Mouse (Mus musculus) layer of hippocampus, postnatal 36 days (tissue): ENCODE results near the gene Nudt5. TPM values are rescaled to one million over a fixed set of nuclear protein-coding genes. Genes with fewer than 3 reads are reported as not detected.
"Not testable (repeated sequence)": the region's sequence is repeated elsewhere in the genome, so short reads cannot be mapped to it uniquely, and the experiment has no call there.

Source experiments
- DNase-seq, 2 experiments: peaks; one replicate each; pipeline ENCODE4 v3.0.0; 2022
- total RNA-seq, 2 experiments: library from RNA; stranded (reverse); gene quantifications; 2 replicates each; pipeline ENCODE4 v1.2.3; 2021

Gene Nudt5
- 10 to 100 TPM; 24.3 TPM for total RNA-seq

DNA sequence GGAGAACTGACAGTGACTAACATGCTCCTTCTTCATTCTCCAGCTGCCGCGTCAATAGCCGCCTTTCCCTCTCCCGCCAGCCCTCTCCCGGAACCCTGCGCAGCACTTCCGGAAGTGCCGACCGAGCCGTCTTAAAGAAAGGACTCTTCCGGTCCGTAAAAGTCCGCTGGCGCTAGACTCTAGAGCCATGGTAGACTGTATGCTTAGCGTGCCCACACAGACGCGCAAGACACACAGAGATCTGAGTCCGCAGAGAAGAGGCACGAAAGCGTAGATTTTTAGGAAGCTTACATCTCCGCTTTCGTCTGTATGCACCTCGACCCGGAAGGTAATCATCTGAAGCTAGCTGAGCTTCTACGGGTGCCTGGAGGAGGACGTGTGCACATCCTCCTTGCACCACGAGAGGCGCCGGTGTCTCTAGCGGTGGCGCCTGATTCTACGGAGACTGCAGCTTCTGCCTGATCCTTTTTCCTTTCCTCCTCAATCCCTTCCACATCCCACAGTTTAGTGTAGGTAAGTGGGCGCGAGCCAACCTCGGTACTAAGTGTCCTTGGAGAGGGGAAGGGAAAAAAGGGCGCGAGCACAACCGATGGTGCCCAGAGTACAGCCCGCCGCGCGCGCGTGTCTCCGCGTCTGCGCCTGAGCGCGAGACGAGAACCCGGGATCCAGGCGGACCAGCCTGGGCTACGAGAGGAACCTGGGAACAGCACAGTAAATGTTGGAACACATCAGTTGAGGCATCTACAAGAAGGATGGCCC lies at the start of gene Nudt5, which contains the start of gene Cdc123:
Nudt5 (plus strand) TSS at position 147 of the 759 bp plus-strand sequence.
Cdc123 (minus strand) TSS at position 292 of the 759 bp plus-strand sequence.
- peak; percentile 87 to 90 for DNase-seq

DNA sequence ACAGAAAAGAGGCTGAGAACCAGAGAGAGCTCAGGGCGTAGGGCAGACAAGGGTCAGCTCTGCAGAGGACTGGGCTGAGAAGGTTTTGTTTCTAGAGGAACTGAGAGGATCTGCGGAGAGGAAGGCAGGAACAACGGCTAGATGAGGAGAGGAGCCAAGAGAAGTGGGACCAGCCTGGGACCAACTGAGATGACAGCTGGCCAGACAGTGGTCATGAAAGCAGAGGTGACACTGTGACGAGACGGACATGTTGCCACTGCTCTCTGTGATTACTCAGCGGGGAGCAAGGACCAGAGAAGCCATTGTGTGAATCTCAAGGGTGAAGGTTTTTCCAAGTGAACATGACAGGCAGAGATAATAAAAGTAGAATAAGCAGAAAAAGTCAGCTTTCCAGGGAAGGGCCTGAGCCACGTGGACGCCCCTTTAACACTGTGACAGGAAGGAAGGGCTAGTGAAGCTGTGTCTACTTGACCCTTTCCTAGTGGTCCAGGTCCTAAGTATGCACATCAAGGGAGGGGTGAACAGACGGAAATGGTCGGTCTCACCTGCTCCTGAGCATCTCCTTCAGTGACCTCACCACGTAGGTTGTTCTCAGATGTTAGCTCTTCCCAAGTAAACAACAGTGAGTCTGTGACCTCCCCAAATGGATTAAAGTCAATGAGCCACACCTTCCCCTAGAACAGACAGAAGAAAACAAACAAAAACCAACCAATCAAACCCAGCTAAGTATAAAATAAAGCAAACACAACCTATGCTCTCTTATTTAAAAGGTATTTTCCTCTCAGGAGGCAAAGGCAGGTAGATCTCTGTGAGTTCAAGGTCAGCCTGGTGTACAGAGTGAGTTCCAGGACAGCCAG lies 46.8 kb upstream of the Nudt5 start:
- DNase-seq = no peak

DNA sequence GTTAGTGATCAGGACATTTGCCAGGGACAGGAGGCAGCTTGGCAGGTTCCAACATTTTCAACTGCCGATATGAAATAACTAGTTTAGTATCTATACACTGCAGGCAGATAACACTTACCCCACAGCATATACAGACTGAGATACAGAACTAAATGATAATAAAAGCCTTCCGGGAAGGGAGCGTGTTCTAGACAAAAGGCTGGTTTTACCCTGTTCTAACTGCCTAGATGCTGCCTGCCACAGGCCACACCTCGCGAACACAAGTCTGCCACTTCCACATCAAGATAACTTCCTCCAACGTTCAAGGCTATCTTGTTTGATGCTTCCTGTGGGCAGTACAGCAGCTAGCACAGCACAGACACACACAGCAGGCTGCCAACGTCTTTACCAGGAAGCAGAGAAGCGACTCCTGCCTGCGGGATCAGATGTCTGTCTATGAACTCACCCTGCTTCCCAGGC lies 43.6 kb upstream of the Nudt5 start:
- DNase-seq = no peak

DNA sequence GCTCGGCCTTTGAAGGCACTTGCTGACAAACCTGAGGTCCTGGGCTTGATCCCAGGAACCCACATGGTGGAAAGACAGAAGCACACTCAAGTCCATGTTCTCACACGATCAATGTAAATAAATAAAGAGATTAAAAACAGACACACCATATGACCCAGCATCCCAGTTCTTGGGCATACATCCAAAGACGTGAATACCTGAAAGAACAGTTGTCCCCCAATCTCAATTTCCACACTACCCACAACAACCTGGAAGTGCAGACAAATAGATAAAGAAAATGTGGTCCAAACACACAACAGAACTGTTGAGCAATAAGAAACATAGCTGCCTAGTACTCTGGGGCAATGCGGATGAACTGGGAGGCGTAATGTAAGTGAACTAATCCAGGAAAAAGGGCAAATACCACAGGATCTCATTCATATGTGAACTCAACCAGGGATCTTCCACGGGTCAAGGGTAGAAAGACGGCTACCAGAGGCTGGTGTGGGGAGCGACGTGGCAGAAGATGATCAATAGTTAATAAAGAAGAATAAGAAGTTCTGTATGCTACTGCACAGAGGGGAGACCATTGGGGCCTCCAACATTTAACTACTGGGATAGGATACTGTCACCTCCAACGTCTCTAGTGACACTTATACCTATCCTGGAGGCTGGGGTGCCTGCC lies 42.8 kb upstream of the Nudt5 start:
- DNase-seq = no peak

DNA sequence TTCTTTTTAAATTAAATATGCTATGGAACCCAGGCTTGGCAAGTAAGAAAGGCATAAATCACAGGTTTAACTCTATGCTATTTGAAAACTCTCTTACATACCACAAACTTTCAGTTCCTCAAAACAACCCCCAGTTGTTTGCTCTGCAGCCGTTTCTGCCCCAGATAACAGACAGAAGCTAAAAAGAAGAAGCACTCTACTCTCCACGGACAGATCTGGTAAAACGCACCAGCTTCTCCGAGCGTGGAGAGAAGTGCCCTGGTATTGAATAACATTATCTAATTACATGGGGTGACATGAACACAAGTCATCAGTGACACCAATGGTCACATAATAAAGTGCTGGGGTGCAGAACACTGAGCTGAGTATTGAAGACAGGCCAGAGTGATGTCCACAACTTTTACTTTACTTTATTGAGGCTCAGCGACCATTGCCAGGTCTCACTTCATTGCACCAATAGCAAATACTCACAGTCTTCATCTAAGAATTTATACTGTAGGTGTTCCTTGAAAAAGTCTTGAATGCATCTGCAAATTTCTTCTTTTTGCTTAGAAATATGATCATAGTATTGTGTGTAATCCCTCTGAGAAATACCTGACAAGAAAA lies 40.3 kb upstream of the Nudt5 start:
- no peak for DNase-seq

DNA sequence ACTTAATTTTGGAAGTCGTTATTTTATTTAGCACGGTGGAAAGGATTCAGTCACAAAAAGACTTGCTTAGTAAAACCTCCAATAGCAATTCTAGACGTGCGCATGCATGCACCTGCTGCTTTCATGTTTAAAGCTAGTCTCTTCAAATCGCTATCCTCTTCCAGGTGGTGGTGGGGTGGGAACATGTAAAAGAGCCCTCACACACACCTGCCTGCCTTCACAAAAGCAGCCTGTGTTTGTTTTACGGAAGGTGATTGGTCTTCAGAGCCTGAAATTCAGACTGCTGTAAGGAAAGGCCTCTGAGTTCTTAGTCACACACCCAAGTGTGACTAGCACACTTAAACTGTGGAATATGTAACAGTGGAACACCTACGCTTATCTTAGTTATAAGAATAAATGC lies 39.6 kb upstream of the Nudt5 start:
- no peak for DNase-seq

DNA sequence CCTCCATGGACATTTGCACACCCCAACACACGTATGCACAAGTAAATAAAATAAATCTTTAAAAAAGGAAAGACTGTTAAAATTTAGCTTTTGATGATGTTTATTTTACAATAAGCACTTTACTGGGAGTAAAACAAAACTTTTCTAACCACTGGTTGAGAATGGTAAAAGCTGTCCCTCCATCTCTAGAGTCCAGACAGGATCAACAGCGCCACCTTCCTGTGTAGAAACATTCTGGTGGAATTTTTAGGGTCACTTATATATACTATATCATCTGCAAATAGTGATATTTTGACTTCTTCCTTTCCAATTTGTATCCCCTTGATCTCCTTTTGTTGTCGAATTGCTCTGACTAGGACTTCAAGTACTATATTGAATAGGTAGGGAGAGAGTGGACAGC lies 38.6 kb upstream of the Nudt5 start:
- DNase-seq = not testable (repeated sequence)

DNA sequence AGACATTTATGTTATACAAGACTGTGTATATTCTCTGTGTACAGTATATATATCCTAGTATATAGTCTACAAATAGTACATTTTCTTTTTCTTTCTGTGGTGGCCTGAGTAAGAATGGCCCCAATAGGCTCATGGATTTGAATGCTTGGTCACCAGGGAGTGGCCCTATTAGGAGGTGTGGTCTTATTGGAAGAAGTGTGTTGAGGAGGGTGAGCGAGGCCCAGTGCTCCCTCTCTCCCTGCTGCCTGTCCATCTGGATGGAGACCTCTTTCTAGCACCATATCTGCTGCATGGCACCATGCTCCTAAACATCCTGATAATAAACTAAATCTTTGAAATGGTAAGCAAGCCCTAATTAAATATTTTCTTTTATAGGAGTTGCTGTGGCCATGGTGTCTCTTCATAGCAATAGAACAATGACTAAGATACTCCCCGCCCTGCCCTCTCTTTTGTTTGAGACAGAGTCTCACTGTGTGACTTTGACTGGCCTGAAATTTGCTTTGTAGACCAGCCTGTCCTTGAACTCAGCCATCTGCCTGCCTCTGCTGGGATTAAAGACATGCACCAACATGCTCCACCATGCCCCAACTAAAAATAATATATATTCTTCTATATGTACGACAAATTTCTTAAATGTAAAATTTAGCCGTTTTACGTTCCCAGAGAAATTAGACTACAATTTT lies 34.6 kb upstream of the Nudt5 start:
- no peak for DNase-seq

DNA sequence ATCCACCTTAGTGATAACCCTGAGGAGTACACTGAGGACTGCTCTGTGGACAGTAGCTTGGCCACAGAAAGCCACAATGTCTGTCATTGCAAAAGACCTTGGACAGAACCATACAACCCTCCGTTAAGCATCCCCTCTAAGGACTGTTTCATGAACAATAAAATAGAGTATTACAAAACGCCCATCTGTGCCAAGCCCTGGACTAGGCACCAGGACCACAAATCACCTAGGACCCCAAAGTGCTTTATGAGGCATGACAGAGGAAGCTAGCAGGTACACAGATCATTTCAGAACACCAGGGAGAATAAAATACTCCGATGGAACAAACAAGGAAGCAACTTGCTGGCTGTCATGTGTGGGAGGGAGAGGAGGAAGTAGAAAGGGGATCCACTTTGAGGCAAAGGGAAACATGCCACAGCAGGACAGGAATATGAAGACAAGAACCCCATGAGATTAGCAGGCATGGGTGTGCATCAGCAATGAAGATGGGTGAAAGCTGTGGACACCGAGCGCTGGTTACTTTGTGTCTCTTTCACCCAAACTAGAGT lies 33.5 kb upstream of the Nudt5 start:
- DNase-seq = no peak

DNA sequence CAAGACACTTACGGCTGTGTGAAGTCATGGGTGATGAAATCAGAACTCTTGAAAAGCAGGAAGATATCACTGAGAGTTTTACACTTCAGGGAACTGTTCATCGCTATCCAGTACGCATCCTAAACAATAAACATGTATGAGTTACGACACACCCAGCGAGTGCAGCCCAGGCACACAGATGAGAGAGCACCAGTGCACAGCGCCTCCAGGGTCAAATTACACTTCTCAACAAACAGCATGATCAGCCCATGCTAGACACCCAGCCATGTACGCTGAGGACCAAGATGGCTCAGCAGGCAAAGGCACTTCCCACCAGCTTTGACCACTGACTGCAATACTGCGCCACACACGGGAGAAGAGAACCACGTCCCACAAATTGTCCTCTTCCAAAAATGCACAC lies 23.6 kb upstream of the Nudt5 start:
- no peak for DNase-seq

DNA sequence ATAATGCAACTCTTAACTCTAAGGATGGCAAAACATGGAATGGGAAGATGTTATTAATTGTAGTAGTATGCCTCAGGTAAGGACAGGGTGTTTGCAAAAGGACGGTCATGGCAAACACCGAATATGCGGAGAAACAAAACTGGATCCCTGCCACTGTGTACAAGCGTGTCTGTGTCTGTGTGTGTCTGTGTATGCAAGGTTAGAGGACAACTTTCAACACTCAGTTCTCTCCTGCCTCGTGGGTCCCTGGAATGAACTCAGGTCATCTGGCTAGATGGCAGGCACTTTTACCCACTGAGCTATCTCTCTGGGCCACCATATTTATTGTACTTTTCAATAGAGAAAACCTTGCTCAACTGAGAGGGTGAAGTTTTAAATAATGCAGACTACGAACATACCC lies 22.4 kb upstream of the Nudt5 start:
- no peak for DNase-seq

DNA sequence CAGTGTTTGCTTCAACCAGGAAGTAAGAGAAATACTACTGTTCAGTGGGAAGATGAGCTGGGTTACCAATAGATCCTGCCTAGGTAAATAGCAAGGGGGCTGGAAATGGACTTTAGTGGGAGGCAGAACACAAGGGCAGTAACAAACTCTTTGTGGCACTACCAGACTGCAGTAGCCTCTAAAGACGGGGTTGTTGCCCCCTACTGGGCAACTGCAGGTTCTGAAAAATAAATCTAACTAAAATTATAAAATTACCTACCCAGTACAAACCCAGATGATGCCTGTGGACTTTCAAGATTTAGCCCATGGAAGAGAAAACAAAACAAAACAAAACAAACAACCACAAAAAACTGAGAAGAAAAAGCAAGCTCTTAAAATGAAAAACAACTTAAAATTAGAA lies 20.6 kb upstream of the Nudt5 start:
- DNase-seq = no peak

DNA sequence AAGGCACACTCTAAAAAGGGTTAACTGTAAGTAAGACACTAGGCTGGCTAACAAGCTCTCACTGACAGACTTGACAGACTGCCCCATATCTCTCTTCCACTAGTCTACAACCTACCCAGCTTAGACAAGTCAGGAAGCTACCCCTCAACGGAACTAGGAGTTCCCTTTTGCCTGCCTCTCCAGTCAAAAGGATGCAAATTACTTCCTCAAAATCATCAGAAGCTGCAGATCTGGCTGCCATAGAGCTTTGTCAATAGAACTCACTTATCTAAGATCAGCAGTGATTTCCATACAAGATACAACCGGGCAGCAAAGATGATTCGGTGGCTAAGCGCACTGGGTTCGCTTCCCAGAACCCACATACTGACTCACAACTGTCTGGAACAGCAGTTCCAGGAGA lies 20.1 kb upstream of the Nudt5 start:
- no peak for DNase-seq

DNA sequence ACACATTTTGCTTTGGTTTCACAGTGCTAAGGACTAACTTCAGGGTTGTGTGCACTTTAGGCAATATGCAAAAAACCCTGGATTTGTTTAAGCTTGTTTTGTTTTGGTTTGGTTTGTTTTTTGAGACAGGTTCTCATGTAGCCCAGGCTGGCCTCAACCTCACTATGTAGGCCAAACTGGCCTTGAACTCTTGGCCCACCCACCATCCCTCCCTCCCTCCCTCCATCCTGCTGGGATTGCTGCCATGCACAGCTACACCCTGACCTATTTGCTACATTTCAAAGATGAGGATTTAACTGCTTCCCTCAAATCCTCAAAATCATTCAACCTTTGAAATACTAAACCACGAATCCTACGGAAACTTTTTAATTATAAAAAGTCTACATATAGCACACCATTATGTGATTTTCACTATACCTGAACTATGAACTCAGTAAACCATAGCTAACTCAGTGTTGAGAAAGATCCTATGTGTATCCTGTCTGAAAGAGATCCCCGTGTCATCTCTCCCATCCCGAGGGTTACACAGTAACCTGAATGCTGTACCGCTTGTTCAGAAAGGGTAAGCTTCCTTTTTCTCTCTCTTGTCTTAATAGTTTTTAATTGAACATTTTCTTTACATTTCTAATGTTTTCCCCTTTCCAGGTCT lies 19.4 kb upstream of the Nudt5 start:
- no peak for DNase-seq

DNA sequence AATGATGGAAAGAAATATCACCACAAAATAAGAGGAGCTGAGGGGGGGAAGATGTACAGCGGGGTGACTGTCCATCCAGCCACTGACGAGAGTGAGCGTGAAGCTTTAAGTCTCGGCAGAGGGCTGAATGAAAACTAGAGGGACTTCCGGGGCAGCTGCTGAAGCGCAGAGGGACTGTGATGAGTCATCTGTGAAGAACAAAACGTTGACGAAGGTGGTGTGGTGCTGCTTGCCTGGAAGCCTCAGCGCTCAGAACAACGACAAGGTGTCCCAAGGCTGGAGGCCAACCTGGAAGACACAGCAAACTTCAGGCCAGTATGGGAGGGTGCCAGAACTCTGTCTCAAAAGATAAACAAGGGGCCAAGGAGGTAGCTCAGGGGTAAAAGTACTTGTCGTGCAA lies 4.0 kb upstream of the Nudt5 start:
- no peak for DNase-seq

DNA sequence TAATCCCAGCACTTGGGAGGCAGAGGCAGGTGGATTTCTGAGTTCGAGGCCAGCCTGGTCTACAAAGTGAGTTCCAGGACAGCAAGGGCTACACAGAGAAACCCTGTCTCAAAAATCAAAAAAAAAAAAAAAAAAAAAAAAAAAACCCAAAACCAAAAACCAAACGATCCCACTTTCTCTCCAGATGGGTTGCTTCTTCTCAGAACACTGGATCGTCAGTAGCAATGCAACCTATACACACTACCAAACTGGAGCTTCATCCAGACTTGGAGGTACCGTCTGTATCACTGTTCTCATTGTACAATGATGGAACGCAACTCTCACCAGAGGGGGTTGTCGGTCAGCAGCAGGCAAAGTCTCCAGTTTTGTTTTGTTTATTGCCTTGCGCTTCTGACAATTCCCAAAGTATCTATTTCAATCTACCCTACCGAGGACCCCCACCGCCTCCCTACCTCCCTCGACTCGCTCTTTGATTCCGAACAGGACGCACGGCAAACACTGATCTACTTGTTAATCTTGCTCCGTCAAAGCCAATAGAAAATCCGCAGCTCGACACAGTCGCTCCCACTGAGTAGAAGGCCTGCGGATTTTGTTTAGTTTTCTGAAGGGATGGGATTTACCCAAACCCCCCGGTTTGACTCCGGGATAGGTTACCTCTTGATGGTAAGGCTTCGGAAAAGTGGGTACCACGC lies 492 bp upstream of the Nudt5 start:
- no peak for DNase-seq

DNA sequence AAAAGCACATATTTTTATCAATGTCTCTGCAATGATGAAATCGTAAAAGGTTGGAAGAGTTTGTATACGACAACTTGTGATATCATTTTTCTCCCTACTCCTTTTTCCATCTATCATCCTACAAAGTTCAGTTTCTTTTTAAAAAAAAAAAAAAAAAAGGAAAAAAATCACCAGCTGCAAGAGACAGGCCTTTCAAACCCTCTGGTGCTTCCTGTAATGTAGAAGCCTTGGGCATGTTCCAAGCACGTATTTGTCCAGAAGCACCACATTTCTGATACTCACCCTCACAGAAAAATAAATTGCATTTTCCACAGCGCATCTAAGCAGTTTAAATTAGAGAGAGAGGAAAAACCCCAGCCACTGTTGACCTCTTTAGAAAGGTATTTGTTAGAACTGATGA lies 1.0 kb downstream of the Nudt5 start:
- no peak for DNase-seq

DNA sequence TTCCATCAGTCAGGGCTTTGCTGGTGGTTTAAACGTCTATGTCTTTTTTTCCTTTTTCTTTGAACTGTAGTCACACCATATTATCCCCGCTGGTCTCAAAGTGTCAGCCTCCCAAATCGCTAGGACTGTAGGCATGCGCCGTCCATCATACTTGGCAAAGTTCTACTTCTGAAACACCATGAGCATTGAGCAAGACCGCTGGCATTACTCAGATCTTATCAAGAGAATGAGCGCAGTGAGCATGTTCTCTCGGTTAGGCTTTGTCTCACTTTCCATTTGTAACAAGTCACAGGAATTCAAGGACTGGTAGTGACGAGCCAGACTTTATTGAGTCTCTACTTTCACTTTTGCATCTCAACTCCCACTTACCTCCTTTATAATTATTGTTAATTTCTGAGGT lies 6.3 kb downstream of the Nudt5 start:
- DNase-seq = no peak

DNA sequence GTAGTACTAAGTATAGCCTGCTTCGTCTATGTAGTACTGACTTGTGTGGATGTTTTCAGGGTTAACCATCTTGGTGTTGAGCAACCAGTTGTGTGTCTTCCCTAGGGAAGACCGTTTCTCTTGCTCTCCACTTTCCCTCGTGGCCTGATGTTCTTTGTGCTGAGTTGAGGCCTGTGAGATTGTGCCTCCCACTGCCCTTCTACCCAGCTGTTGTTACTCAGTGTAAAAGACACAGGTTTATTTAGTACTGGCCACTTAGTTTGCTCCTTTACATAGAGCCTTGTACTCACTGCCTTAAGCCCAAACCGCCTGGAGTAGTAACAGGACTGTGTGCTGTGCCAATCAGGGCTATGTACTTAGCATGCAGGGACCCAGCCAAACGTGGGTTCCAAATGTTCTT lies 7.0 kb downstream of the Nudt5 start:
- DNase-seq = peak; percentile 18 to 23

DNA sequence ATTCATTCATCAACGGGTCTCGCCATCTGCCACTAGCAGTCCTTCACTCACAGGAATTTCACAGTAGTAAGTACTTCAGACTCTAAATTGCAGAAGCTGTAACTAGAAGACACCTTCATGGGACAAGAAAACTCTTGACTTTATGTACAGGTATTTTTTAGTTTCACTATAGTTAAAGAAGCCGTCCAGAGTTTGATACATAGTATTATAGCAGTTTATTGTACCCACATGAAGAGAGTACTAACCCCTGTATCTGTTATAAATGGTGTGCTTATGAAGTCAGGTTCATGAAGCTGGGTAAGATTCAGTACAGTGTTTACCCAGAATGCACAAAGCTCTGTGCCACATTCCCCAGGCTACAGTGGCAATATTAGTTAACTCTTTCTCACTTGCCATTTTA lies 18.0 kb downstream of the Nudt5 start, which contains the start of gene Gm13199:
Gm13199 (minus strand) TSS at position 101 of the 400 bp plus-strand sequence.
- DNase-seq = no peak

DNA sequence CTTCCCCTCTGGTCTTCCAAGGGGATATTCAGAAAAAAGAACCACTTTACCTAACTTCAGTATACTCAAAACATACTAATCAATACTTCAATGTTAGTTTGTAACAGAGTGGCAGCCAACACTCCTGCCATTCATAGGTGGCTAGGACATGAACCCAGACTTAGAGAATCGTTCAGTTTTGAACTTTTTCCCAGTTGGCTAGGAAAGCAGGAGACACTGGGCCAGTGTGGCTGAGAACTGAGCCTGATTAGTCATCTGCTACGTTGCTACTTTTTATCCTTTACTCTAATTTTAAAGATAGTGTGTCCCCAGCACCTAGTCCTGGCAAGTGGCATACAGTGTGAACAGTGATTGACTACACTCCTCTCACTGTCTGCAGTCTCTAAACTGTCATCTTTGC lies 22.9 kb downstream of the Nudt5 start:
- no peak for DNase-seq
